Comparison of ENCODE assay signal across 8 mouse cellular contexts in genomic region chr9:65293119-65293518, GRCm38 (mm10). TPM values are rescaled to one million over a fixed set of nuclear protein-coding genes. Genes with fewer than 3 reads are reported as not detected.
DNase-seq lines count a peak whose midpoint lies in the region; ATAC-seq and TF ChIP-seq lines count a peak whose summit lies in the region.

No protein-coding gene starts in this region.

- peaks cover 13% of the 10 kb centered on the region for H3K36me3 ChIP-seq in lung, embryonic 14.5 days (ENCODE audit: insufficient read depth)
- peaks cover 11% of the 10 kb centered on the region for H3K36me3 ChIP-seq in hindbrain, embryonic 10.5 days
- peaks cover 10% of the 10 kb centered on the region; the same call in 1 of the 2 replicates for H3K36me3 ChIP-seq in midbrain, embryonic 12.5 days

- H3K4me2 ChIP-seq in lung, embryonic 14.5 days = peak overlapping the region; percentile 80
- peak overlapping the region; percentile 66 for H3K4me2 ChIP-seq in midbrain, embryonic 12.5 days (replicated peaks)

- ATAC-seq in lung, embryonic 14.5 days (ENCODE audit: insufficient read depth) = 0 out of 2 replicates have a peak, but pooled peaks have one; percentile 7
- no peak for ATAC-seq in midbrain, embryonic 12.5 days (ENCODE audit: low FRiP score, low read depth)

- peak overlapping the region; percentile 85 for H3K27ac ChIP-seq in lung, embryonic 14.5 days (ENCODE audit: low read depth)
- peak overlapping the region; percentile 91 for H3K27ac ChIP-seq in hindbrain, embryonic 10.5 days
- no peak overlapping the region for H3K27ac ChIP-seq in midbrain, embryonic 12.5 days (replicated peaks)

- H3K27me3 ChIP-seq in lung, embryonic 14.5 days (ENCODE audit: insufficient read depth, low read length) = no peaks in the 10 kb centered on the region
- no peaks in the 10 kb centered on the region for H3K27me3 ChIP-seq in hindbrain, embryonic 10.5 days (ENCODE audit: insufficient read depth, poor library complexity, severe bottlenecking)
- no peaks in the 10 kb centered on the region for H3K27me3 ChIP-seq in midbrain, embryonic 12.5 days

- peak overlapping the region; percentile 94 for H3K4me3 ChIP-seq in lung, embryonic 14.5 days (ENCODE audit: low read depth, low read length)
- peak overlapping the region; percentile 97 for H3K4me3 ChIP-seq in hindbrain, embryonic 10.5 days
- peak overlapping the region; percentile 96 for H3K4me3 ChIP-seq in midbrain, embryonic 12.5 days

- peak overlapping the region; percentile 75 for H3K9ac ChIP-seq in lung, embryonic 14.5 days
- H3K9ac ChIP-seq in midbrain, embryonic 12.5 days (replicated peaks) = peak overlapping the region; percentile 97

- H3K9me3 ChIP-seq in lung, embryonic 14.5 days (ENCODE audit: low read depth, low read length) = no peaks in the 10 kb centered on the region
- H3K9me3 ChIP-seq in hindbrain, embryonic 10.5 days = no peaks in the 10 kb centered on the region
- no peaks in the 10 kb centered on the region for H3K9me3 ChIP-seq in midbrain, embryonic 12.5 days

- TF ChIP-seq CTCF in lung, embryonic 14.5 days (IDR thresholded peaks at IDR 0.05; ENCODE audit: low read depth) = no peak

- no peak for DNase-seq in lung, embryonic 14.5 days
- no peak for DNase-seq in lung, postnatal 14 days
- DNase-seq in adipocyte (ENCODE audit: low spot score) = peak; percentile 44
- no peak for DNase-seq in hindbrain, embryonic 10.5 days (ENCODE audit: low spot score)
- DNase-seq in right cerebral cortex, postnatal 4 days = no peak
- no peak for DNase-seq in ovary, postnatal 36 days (ENCODE audit: low spot score)
- no peak for DNase-seq in layer of hippocampus, adult 9-10 months (ENCODE audit: low spot score)

- WGBS in lung, embryonic 14.5 days = 14% methylated on average over 5 of the region's 5 CpGs
- 41% methylated on average over 5 of the region's 5 CpGs for WGBS in hindbrain, embryonic 10.5 days
- 42% methylated on average over 5 of the region's 5 CpGs for WGBS in midbrain, embryonic 12.5 days

- no peaks in the 10 kb centered on the region for H3K4me1 ChIP-seq in lung, embryonic 14.5 days (ENCODE audit: insufficient read depth)
- peaks cover 26% of the 10 kb centered on the region for H3K4me1 ChIP-seq in hindbrain, embryonic 10.5 days (replicated peaks)
- peaks cover 12% of the 10 kb centered on the region for H3K4me1 ChIP-seq in midbrain, embryonic 12.5 days

RNA-seq across cellular contexts. Expression of gene Clpx, which starts 0.9 kb away (rescaled TPM):
- polyA plus RNA-seq in lung, embryonic 14.5 days (2014; fragmentation: Nextera tagmentation; extraction: Ambion mirVana) = 44.7 and 53.0 TPM in 2 replicates
- 35.3 and 42.1 TPM in 2 replicates for polyA plus RNA-seq in hindbrain, embryonic 10.5 days (2016; fragmentation: Nextera tagmentation; extraction: Ambion mirVana)
- polyA plus RNA-seq in midbrain, embryonic 12.5 days (2016; fragmentation: Nextera tagmentation; extraction: Ambion mirVana) = 43.0 and 44.3 TPM in 2 replicates

RNA-seq across cellular contexts. Expression of gene Cilp, which starts 28.1 kb away (rescaled TPM):
- polyA plus RNA-seq in lung, embryonic 14.5 days (2014; fragmentation: Nextera tagmentation; extraction: Ambion mirVana) = 0.22 TPM in 1 of 2 replicates, not detected in the other
- 0.25 TPM in 1 of 2 replicates, not detected in the other for polyA plus RNA-seq in hindbrain, embryonic 10.5 days (2016; fragmentation: Nextera tagmentation; extraction: Ambion mirVana)
- polyA plus RNA-seq in midbrain, embryonic 12.5 days (2016; fragmentation: Nextera tagmentation; extraction: Ambion mirVana) = 0.09 and 0.11 TPM in 2 replicates

RNA-seq across cellular contexts. Expression of gene Pdcd7, which starts 52.8 kb away (rescaled TPM):
- polyA plus RNA-seq in lung, embryonic 14.5 days (2014; fragmentation: Nextera tagmentation; extraction: Ambion mirVana) = 14.5 and 14.8 TPM in 2 replicates
- 8.6 and 11.6 TPM in 2 replicates for polyA plus RNA-seq in hindbrain, embryonic 10.5 days (2016; fragmentation: Nextera tagmentation; extraction: Ambion mirVana)
- 12.2 and 14.3 TPM in 2 replicates for polyA plus RNA-seq in midbrain, embryonic 12.5 days (2016; fragmentation: Nextera tagmentation; extraction: Ambion mirVana)
